Mouse (Mus musculus) natural killer cell, adult 2 months (primary cell): ENCODE data around the gene Mfsd9.
"Not testable (repeated sequence)": the region's sequence is repeated elsewhere in the genome, so short reads cannot be mapped to it uniquely, and the experiment has no call there.

Source experiments
- DNase-seq, 2 experiments: peaks; one replicate each; pipeline ENCODE4 v3.0.0; 2022; ENCODE audit warnings: low spot score in 2 of 2

The Mfsd9 gene

GRCm38 (mm10) chr1:40783450-40783849 lies 7.0 kb downstream of the Mfsd9 start:
- no peak for DNase-seq

GRCm38 (mm10) chr1:40776763-40777162 lies 13.7 kb downstream of the Mfsd9 start:
- DNase-seq, result no peak

- DNase-seq, result no peak
These were observed 14.4 kb downstream of the Mfsd9 start for GRCm38 (mm10) chr1:40776102-40776501.

DNA sequence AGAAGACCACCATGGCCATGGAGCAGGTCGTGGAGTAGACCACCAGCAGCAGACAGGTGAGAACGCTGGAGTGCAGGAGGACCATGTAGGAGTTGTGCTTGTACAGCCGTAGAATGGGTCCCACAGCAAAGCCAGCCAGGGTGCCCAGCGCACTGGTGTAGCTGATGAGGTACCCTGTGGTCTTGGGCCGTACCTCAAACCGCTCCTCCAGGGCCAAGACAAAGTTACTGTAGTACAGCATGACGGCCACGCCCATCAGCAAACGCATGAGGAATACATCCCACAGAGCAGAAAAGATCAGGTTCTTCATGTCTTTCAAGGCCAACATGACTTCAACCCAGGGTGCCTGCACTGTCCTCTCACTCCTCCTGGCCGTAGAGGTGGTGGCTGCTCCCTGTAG lies 16.4 kb downstream of the Mfsd9 start:
- no peak for DNase-seq

DNA sequence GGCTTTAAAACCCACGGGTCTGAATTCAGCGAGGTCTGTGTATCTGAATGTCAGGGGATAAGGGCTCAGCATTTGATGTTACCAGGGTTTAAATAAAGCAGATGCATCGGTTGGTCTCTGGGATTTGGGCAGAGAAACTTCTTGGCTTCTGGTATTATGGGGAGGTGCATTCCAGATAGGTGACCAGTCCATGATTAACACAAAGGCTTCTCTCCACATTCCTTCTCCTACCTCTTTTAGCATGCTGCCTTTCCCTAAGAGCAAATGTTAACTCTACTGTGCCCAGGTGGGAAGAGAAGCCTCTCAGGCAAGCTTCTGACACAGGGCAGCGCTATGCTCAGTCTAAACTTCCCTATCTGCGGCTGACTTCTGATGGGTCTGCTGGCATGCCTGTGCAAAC lies 17.3 kb downstream of the Mfsd9 start:
- no peak for DNase-seq

GRCm38 (mm10) chr1:40771196-40771970 lies 19.1 kb downstream of the Mfsd9 start:
- DNase-seq, result no peak

GRCm38 (mm10) chr1:40769331-40769894 lies 21.1 kb downstream of the Mfsd9 start:
- DNase-seq, result no peak

DNA sequence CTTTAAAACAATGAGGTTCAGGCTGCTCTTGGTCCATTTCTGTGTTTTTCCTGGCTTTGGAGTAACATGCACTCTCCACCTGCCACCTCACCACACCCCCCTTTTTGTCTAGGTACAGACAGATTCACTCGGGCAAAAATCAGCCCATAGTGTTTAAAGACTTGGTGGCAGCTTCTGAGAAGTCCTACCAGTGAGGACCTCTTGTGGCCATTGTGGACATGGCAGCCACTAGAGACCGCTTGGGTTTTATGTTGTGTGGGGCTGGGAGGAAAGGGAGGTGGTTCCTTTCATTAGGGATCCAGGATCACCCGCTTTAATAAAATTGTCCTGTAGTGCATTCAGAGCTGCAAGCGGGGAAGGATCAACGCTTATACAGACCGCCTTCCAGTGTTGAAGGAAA lies 21.9 kb downstream of the Mfsd9 start:
- DNase-seq, result peak; percentile 2 to 8

DNA sequence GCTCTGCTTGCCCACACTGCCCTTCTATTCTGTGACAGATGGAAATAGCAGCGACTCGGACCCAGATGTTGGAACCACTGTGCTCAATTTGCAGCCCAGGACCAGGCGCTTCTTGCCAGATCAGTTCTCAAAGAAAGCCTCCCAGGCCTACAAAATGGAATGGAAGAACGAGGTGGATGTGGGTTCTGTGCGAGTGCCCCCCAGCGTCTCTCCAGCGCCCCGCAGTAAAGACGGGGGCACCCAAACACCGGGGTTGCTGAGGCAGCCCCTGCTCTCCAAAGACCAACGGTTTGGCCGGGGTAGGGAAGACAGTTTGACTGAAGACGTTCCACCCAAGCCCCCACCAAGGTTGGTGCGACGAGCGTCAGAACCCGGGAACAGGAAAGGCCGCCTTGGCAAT lies 22.9 kb downstream of the Mfsd9 start:
- DNase-seq, result no peak

DNA sequence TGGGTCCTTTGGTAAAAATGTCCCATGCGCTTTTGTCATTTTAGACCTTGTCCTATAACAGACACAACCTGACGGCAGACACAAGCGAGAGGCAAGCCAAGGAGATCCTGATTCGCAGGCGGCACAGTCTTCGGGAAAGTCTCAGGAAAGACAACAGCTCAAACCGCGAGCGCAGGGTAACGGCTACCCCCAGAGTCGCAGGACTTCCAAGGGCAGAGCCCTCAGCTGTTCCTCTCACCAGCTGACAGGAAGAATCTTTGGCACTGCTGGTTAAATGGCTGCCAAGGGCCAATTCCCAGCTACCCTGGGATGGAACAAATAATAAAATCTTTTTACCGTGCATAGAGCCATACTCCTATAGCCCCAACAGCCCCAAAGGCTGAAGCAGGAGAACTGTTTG lies 25.0 kb downstream of the Mfsd9 start:
- DNase-seq, result no peak

DNA sequence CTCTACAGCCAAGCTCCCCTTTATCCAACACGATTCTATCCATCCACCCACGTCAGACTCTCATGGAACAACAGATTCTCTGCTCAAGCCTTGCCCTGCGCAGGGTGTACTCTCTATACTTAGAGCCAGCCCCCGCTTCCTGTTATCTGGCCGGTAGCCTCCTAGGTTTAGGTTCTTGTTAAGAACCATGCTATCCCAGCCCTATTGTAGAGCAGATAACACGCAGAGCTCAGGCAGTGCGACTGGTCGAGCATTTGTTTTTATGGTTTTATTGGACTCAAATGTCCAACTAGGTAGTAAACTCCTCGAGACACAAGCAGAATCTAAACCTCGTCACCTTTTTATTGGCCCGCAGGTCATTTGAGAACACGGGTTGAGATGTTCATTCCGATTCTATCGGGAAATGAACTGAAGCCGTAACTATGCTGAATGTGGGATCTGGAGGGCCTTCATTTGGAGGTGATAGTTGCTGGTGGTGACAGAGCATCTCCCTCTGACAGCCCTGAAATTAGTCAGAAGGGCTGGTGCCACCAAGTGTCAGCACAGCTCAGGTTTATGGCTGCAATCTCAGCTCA lies 25.7 kb downstream of the Mfsd9 start:
- no peak for DNase-seq

DNA sequence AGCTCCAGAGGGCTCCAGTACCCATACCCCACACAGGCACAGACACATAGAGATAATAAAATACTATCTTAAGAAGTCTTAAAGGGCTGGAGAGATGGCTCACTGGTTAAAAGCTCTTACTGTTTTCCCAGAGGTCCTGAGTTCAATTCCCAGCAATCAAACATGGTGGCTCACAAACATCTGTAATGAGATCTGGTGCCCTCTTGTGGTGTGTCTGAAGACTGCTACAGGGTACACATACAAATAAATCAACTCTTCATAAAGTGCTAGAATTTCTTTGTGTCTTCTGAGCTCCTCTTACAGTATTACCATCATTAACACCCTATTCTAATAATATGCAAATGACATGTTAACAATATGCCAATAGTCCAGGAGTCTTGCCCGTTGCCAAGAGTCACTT lies 26.4 kb downstream of the Mfsd9 start:
- DNase-seq, result no peak

DNA sequence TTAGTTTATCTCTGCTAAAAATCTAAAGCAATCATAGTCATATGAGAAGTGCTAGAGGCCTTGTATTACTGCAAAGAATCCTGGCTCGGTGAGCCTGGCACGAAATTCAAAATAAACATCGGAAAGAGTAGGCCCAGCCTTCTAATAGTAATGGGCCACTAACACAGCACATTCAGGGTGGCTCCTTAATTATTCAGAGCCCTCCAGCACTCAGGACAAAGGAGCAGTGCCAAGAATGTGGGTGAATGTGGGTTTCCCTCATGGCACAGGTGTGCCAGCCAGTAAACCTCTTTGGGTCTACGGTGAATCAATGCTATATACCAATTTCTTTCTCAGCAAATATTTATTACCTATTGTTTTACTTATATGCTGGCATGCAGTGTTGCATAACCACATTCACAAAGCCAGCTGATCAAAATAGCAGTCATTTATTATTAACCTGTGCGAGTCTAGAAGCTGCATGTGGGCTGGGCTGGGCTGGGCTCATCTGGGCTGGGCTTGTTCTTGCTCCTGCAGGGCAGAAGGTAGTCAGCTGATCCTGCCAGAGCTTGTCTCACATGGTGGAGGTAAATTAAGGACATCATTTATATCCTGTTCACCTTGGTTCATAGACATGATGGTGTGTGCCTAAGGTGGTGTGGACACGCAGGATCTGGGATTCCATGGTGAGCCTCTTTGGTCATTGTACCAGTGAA lies 30.6 kb downstream of the Mfsd9 start:
- no peak for DNase-seq

DNA sequence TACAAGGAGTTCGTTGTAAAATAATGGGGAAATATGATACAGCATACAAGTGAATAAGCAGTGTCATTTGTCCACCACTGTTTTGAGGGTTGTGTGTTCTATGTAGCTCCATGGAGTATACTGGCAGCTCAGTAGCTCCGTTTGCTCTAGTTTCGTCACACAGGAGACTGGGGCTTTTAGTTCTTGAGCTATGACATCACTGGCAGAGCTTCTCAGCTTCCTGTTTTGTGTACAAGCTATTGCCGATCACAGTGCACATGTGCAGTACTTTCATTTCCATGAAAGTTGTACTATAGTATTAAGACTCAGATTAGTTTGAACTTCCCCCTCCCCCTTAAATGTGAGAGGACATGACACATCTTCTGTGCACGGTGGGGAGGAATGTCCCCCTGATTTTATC lies 44.4 kb downstream of the Mfsd9 start:
- DNase-seq, result no peak

DNA sequence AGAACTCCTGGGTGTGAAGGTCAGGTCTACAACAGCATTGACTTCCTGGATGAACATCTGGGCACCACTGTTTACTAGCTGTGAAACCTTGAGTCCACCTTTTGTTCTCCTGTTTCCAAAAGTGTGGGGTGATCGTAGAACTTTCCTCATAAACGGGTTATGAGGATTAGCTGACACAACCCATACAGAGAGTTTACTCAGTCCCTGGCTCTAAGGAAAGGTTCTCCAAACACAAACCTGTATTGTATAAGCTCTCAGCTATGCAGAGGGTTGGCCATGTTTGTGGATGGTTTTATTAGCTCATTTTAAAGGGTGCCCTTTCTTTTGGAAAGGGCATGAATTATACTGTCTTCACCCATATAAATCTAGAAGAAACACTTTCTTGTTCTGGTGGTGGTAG lies 49.7 kb downstream of the Mfsd9 start:
- DNase-seq, result no peak

DNA sequence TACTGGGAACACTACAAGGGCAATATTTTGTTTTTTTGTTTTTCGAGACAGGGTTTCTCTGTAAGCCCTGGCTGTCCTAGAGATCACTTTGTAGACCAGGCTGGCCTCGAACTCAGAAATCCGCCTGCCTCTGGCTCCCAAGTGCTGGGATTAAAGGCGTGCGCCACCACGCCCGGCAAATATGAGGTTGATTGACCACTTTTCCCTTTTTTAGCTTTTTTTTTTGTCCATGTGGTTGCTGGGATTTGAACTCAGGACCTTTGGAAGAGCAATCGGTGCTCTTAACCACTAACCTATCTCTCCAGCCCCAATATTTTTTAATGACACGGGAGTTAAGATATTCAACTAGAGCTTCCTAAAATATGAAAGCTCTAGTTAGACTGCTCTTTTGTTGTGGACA lies 52.2 kb downstream of the Mfsd9 start:
- not testable (repeated sequence) for DNase-seq

DNA sequence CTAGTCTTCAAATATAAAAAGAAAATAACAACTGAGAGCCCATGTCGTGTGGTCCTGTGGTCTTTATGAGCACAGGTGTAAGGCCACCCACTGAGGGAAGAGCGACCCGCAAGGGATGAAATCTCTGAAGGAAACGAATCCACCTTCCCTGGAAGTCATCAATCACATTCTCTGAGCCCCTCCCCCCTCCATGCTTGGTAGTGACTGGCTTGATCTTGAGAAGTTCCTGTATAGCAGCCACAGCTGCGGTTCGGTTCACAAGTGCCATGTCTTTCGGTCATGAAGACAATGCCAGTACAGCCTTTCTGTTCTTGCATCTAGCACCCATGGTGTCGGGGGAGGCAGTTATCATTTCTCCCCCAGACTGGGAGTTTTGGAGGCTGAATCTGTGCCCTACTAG lies 52.8 kb downstream of the Mfsd9 start:
- DNase-seq, result no peak

- DNase-seq, result no peak
These were observed 61.9 kb downstream of the Mfsd9 start for GRCm38 (mm10) chr1:40728636-40729035.

GRCm38 (mm10) chr1:40727404-40727803 lies 63.1 kb downstream of the Mfsd9 start:
- DNase-seq, result no peak

- DNase-seq, result no peak
These were observed 64.4 kb downstream of the Mfsd9 start for GRCm38 (mm10) chr1:40726051-40726450.
